Mouse (Mus musculus) lung, postnatal 10 days (tissue): ENCODE results near the gene Tceal7.
A peak's percentile ranks its signal among the peaks of the same experiment; 100 is the strongest.
"Not testable (repeated sequence)": the region's sequence is repeated elsewhere in the genome, so short reads cannot be mapped to it uniquely, and the experiment has no call there.

Experiments used
- DNase-seq: peaks from one replicate; pipeline ENCODE4 v3.0.0; 2021

Gene Tceal7

GRCm38 (mm10) chrX:136214729-136215677, at the start of gene Tceal7, which contains the start of gene Bex1:
TSS of gene Tceal7 (plus strand) at chrX:136214779.
TSS of gene Bex1 (minus strand) at chrX:136215513.
- not testable (repeated sequence) for DNase-seq

- DNase-seq = no peak
Observed at GRCm38 (mm10) chrX:136170625-136171024, 44.0 kb upstream of the Tceal7 start.

- peak; percentile 84 for DNase-seq
Observed at GRCm38 (mm10) chrX:136171189-136172117, 43.1 kb upstream of the Tceal7 start.

GRCm38 (mm10) chrX:136172118-136172551, 42.4 kb upstream of the Tceal7 start, which contains the start of gene Tceal8:
TSS of gene Tceal8 (minus strand) at chrX:136172342.
- DNase-seq = peak; percentile 92

- peak; percentile 2 for DNase-seq
Observed at GRCm38 (mm10) chrX:136172786-136173185, 41.8 kb upstream of the Tceal7 start.

GRCm38 (mm10) chrX:136180897-136181553, 33.6 kb upstream of the Tceal7 start:
- DNase-seq = peak; percentile 6

- DNase-seq = no peak
Observed at GRCm38 (mm10) chrX:136183107-136183506, 31.5 kb upstream of the Tceal7 start.

GRCm38 (mm10) chrX:136195193-136195944, 19.2 kb upstream of the Tceal7 start:
- DNase-seq = no peak

GRCm38 (mm10) chrX:136196873-136197272, 17.7 kb upstream of the Tceal7 start:
- DNase-seq = peak; percentile 33

- DNase-seq = no peak
Observed at GRCm38 (mm10) chrX:136203257-136203656, 11.3 kb upstream of the Tceal7 start.

- DNase-seq = peak; percentile 4
Observed at GRCm38 (mm10) chrX:136203664-136204066, 10.9 kb upstream of the Tceal7 start, which contains the start of gene Tceal5. TSS of gene Tceal5 (minus strand) at chrX:136203876.

GRCm38 (mm10) chrX:136204406-136204805, 10.2 kb upstream of the Tceal7 start:
- no peak for DNase-seq

- DNase-seq = no peak
Observed at GRCm38 (mm10) chrX:136213396-136213795, 1.2 kb upstream of the Tceal7 start.

- no peak for DNase-seq
Observed at GRCm38 (mm10) chrX:136216303-136216702, 1.7 kb downstream of the Tceal7 start.

- no peak for DNase-seq
Observed at GRCm38 (mm10) chrX:136223714-136224113, 9.1 kb downstream of the Tceal7 start.

GRCm38 (mm10) chrX:136227768-136228167, 13.2 kb downstream of the Tceal7 start:
- no peak for DNase-seq

GRCm38 (mm10) chrX:136238118-136238517, 23.5 kb downstream of the Tceal7 start:
- DNase-seq = peak; percentile 44

- no peak for DNase-seq
Observed at GRCm38 (mm10) chrX:136243181-136243580, 28.6 kb downstream of the Tceal7 start.

- peak; percentile 85 for DNase-seq
Observed at GRCm38 (mm10) chrX:136244574-136245229, 30.1 kb downstream of the Tceal7 start, which contains the start of gene Tceal9. TSS of gene Tceal9 (plus strand) at chrX:136245079.

GRCm38 (mm10) chrX:136245521-136246071, 31.0 kb downstream of the Tceal7 start:
- peak; percentile 26 for DNase-seq

GRCm38 (mm10) chrX:136248811-136249210, 34.2 kb downstream of the Tceal7 start:
- peak; percentile 22 for DNase-seq
